Mouse (Mus musculus) erythroblast, adult 5-6 weeks (primary cell): ENCODE results near the gene Tmed4. TPM values are rescaled to one million over a fixed set of nuclear protein-coding genes. Genes with fewer than 3 reads are reported as not detected.

Experiments
- total RNA-seq, 2 experiments: library from RNA; stranded (forward) in 1 of 2; stranded (reverse) in 1 of 2; fragments of 150-400 nt in 1 of 2; fragments of 200-764, 138-1000 nt in 1 of 2; gene quantifications; 2 replicates each; pipeline versions ENCODE4 v1.2.3 to v1.2.4; 2015 to 2017; ENCODE audit warnings: low replicate concordance in 2 of 2

Gene Tmed4
- total RNA-seq, 2 experiments from 2014 or later: 11.7 to 13.2 TPM

Other genes with a start within 250 kb of the Tmed4 start
- not detected in 2 replicates for gene Camk2b, start 208.5 kb downstream of the Tmed4 start, total RNA-seq (2015; ENCODE audit: low replicate concordance)
- gene Camk2b, start 208.5 kb downstream of the Tmed4 start, total RNA-seq (2017; ENCODE audit: low replicate concordance): 0.14 TPM in 1 of 2 replicates, not detected in the other
- gene A730071L15Rik, start 74.8 kb downstream of the Tmed4 start, total RNA-seq (2015; ENCODE audit: low replicate concordance): not detected in 2 replicates
- not detected in 2 replicates for gene A730071L15Rik, start 74.8 kb downstream of the Tmed4 start, total RNA-seq (2017; ENCODE audit: low replicate concordance)
- 3.8 and 11.7 TPM in 2 replicates for gene Nudcd3, start 74.5 kb downstream of the Tmed4 start, total RNA-seq (2015; ENCODE audit: low replicate concordance)
- 7.8 and 8.1 TPM in 2 replicates for gene Nudcd3, start 74.5 kb downstream of the Tmed4 start, total RNA-seq (2017; ENCODE audit: low replicate concordance)
- gene Npc1l1, start 44.7 kb downstream of the Tmed4 start, total RNA-seq (2015; ENCODE audit: low replicate concordance): not detected in 2 replicates
- not detected in 2 replicates for gene Npc1l1, start 44.7 kb downstream of the Tmed4 start, total RNA-seq (2017; ENCODE audit: low replicate concordance)
- 4.0 and 16.9 TPM in 2 replicates for gene Ddx56, start 7.1 kb downstream of the Tmed4 start, total RNA-seq (2015; ENCODE audit: low replicate concordance)
- gene Ddx56, start 7.1 kb downstream of the Tmed4 start, total RNA-seq (2017; ENCODE audit: low replicate concordance): 3.3 and 9.0 TPM in 2 replicates
- gene Ogdh, start 16.8 kb upstream of the Tmed4 start, total RNA-seq (2015; ENCODE audit: low replicate concordance): 78.6 and 82.6 TPM in 2 replicates
- 88.5 and 94.4 TPM in 2 replicates for gene Ogdh, start 16.8 kb upstream of the Tmed4 start, total RNA-seq (2017; ENCODE audit: low replicate concordance)
- gene Zmiz2, start 114.2 kb upstream of the Tmed4 start, total RNA-seq (2015; ENCODE audit: low replicate concordance): 9.8 and 12.9 TPM in 2 replicates
- 1.5 and 3.1 TPM in 2 replicates for gene Zmiz2, start 114.2 kb upstream of the Tmed4 start, total RNA-seq (2017; ENCODE audit: low replicate concordance)
- 1,176 and 1,185 TPM in 2 replicates for gene Ppia, start 140.6 kb upstream of the Tmed4 start, total RNA-seq (2015; ENCODE audit: low replicate concordance)
- gene Ppia, start 140.6 kb upstream of the Tmed4 start, total RNA-seq (2017; ENCODE audit: low replicate concordance): 351 and 513 TPM in 2 replicates
- 53.3 and 54.0 TPM in 2 replicates for gene H2afv, start 169.6 kb upstream of the Tmed4 start, total RNA-seq (2015; ENCODE audit: low replicate concordance)
- gene H2afv, start 169.6 kb upstream of the Tmed4 start, total RNA-seq (2017; ENCODE audit: low replicate concordance): 32.3 and 44.9 TPM in 2 replicates
- 16.1 and 21.9 TPM in 2 replicates for gene Purb, start 201.0 kb upstream of the Tmed4 start, total RNA-seq (2015; ENCODE audit: low replicate concordance)
- gene Purb, start 201.0 kb upstream of the Tmed4 start, total RNA-seq (2017; ENCODE audit: low replicate concordance): 13.0 and 19.0 TPM in 2 replicates
- gene Myo1g, start 246.1 kb upstream of the Tmed4 start, total RNA-seq (2015; ENCODE audit: low replicate concordance): 19.2 and 20.8 TPM in 2 replicates
- 18.7 and 20.8 TPM in 2 replicates for gene Myo1g, start 246.1 kb upstream of the Tmed4 start, total RNA-seq (2017; ENCODE audit: low replicate concordance)